Mouse (Mus musculus) embryonic stem cell, embryonic (primary cell): ENCODE data around the gene Gabbr2.

Experiments used
- CTCF ChIA-PET, 4 experiments: fragments of 300-600 bp in 2 of 4; fragments of 350-600 bp in 2 of 4; sonication (Branson Sonifier 250); formaldehyde crosslinking; loops; one replicate each; lab custom pipeline; 2022; ENCODE audit warnings: inconsistent platforms in 2 of 4; lab: Charles Lee
- POLR2A ChIA-PET, 4 experiments: fragments of 300-600 bp in 2 of 4; fragments of 350-600 bp in 2 of 4; sonication (Branson Sonifier 250); formaldehyde crosslinking; loops; one replicate each; lab custom pipeline; 2022; ENCODE audit warnings: antibody characterized with exemption in 4 of 4, inconsistent platforms in 1 of 4; lab: Charles Lee

The Gabbr2 gene

DNA sequence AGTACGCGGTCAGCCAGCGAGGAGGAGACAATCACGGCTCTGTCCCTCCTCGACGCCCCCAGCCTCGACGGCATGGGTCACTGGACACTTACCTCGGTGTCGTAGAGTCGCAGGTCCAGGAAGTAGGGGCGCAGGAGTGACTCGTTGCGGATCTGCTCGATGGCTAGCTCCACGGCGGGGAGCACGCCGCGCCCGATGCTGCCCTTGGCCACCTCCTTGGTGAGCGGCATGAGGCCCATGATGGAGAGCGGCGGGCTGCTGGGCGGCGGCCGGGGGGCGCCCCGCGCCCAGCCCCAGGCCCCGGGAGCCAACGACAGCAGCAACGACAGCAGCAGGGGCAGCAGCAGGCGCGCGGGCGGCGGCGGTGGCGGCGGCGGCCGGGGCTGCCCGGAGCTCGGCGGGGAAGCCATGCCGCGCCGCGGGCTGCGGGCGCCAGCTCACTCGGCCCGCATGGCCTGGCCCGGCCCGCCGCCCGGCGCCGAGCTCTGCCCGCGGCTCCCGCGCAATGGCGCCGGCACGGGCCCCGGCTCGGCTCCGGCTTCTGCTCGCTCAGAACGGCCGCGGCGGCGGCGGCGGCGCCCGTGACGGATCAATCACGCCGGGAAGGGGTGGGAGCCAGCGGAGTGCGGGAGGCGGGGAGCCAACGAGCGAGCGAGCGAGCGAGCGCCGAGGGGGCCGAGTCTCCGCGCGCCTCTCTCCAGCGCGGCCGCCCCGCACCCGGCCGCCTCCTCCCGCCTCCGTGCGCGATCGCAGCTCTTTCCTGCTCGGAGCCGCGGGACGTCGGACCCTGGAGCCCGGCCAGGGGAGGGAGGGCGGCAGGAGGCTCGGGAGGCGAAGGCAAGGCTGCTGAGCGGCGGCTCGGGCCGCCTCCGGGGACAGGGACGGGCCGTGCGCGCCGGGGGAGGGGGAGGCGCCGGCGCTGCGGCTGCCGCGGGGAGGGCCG is at the start of gene Gabbr2:
Gene Gabbr2 (minus strand): TSS at position 858 of the 943 bp plus-strand sequence.
- ChIA-PET CTCF (interaction anchor here in 2 of 4 experiments (1.0 to 1.7 kb wide), 8 partner anchors 8 to 301 kb away, joined by 3 to 14 read pairs (median 6); no protein-coding TSS in a partner anchor), POLR2A (interaction anchor here in 1 of 4 experiments (0.6 kb wide), 1 partner anchor 11 kb away, joined by 8 read pairs; no protein-coding TSS in a partner anchor)

DNA sequence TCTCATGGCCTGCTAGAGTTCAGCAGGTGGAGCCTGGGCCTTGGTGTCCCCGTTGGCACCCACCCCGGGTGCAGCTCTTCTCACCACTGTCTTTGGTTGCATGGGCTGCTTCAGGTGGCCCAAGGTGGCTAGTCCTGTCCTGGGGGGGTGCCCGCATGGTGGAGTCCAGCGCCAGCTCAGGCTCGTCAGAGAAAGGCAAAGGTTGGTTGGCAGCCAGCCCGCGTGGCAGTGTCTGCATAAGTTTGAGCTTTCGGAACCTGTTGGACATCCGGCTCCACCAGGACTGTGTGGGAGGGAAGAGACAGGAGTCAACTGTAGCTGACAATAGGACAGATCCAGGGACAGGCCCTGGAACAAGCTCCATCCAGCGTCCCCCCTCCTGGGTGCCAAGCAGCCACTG is 47.9 kb upstream of the Gabbr2 start:
- ChIA-PET POLR2A (interaction anchor here in 1 of 4 experiments (0.9 to 1.3 kb wide), 2 partner anchors 15 to 17 kb away, joined by 3 read pairs; partner anchors contain the start of gene Anks6), CTCF (interaction anchor here in 2 of 4 experiments (0.6 to 1.3 kb wide), 3 partner anchors 9 to 375 kb away, joined by 3 to 5 read pairs (median 5); no protein-coding TSS in a partner anchor)

DNA sequence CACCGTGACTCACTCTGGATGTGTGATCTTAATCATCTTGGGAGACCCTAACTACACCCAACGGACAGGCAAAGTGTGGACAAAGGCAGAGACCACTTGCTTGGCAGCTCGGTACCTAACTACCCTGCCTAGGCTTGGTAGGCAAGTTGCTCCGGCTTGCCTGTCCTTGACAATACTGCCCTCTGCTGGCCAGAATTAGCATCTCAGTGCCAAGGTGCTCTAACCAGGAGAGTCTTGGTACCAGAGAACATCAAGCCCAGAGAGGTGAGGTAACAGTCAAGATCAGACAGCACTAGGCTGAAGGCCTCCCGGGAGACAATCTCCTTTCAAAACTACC is 45.6 kb upstream of the Gabbr2 start:
- ChIA-PET CTCF (interaction anchor here (0.5 to 3.2 kb wide), 27 partner anchors 10 to 530 kb away, joined by 3 to 14 read pairs (median 4); no protein-coding TSS in a partner anchor), POLR2A (interaction anchor here in 3 of 4 experiments (0.6 to 1.0 kb wide), 3 partner anchors 9 to 1046 kb away, joined by 3 to 6 read pairs (median 3); no protein-coding TSS in a partner anchor)

DNA sequence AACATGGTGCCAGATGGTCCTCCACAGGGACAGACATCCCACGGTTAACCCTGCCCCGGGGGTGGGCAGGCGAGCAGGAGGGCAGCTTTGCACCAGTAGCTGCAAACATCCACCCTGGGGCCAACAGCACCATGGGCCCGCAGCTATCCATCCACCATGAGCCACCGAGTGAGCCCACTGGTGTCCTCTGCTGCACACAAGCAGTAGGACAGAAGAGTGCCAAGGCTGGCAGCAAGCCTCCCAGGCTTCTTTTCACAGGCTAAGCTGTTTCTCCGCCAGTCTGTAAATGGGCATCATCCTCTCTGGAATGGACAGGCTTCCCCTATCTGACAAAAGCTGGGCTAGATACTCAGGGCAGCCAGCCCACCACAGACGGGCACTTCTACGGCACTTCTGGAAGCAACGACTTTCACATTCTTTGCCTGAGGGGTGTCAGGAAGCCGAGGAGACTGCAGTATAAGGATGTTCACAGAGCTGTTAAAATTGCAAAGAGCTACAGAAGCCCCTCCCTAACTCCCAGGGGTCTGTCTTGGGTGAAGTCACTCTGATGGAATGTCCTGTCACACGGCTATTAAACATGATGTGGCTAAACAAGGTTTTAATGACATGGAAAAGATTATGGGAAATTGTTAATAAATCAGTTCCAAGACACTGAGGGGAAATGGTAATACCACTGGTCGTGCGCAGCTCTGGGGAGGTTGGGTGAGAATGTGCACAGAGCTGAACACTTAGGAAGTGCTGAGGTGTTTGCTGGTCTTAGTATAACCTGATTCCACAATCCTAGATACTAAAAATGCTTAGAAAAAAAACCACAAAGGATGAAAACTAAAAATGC is 45.0 kb upstream of the Gabbr2 start:
- POLR2A ChIA-PET: interaction anchor here in 2 of 4 experiments (0.8 to 1.0 kb wide), 3 partner anchors 10 to 263 kb away, joined by 3 to 4 read pairs (median 3); no protein-coding TSS in a partner anchor
- CTCF ChIA-PET: interaction anchor here (0.5 to 3.2 kb wide), 30 partner anchors 11 to 529 kb away, joined by 3 to 14 read pairs (median 4); no protein-coding TSS in a partner anchor

DNA sequence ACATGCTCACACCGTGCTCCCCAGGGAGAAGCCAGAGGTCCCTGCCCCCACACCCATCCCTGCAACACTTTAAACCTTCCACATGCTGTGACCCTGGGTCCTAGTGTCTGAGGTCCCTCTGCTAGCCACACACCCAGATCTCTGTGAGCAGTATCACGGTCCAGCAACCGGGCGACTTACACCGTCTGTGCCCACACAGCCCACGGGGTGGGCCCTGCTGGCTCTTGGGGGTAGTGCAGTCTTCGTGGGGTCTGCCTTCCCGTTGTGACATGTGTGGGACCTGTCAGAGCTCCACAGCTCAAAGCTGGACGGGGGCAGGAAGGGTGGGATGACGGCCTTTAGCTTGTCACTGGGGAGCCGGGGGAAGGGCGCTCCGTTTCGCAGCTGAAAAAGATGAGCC is 43.9 kb upstream of the Gabbr2 start:
- CTCF ChIA-PET: interaction anchor here (0.7 to 2.9 kb wide), 12 partner anchors 11 to 424 kb away, joined by 3 to 11 read pairs (median 6); no protein-coding TSS in a partner anchor

DNA sequence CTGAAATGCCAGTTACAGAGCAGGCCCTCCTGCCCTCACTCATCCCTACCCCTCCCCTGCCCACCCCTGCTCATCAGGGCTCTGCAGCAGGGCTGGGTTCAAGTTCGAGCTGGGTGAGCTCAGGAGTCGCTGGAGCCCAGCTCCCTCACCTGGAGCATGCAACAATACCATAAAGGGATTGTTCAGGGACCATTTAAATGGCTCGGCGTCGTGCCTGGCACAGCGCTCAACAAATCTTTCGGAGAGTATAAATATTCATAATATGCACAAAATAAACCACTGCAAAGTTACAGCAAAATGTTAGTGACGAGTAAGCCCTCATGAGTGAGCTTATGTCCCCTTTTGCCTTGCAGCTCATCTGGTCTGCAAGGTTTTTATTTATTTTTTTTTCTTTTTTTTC is 40.5 kb upstream of the Gabbr2 start:
- CTCF ChIA-PET: interaction anchor here in 2 of 4 experiments (0.8 to 1.0 kb wide), 2 partner anchors 18 to 90 kb away, joined by 3 read pairs; no protein-coding TSS in a partner anchor
- POLR2A ChIA-PET: no interaction called here

More for the DNA sequence above, 43.9 kb upstream of the Gabbr2 start:
- POLR2A ChIA-PET: no interaction called here

DNA sequence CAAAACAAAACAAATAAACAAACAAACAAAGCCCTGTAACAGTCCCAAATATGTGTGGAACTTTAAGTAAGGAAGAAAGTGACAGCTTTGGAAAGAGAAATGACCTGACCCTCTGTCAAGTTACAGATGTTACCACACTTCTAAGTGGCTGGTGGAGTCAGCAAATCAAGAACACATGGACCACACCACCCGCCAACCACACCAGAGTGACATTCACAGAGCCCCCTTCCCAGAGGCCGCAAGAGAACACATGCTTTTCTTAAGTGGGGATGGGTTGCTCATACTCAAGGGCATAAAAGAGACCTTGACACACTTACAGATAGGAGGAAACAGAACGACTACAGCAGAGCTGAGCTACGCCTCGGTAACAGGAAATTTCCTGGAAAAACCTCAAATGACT is 37.1 kb upstream of the Gabbr2 start:
- ChIA-PET POLR2A (no interaction called here), CTCF (no interaction called here)

DNA sequence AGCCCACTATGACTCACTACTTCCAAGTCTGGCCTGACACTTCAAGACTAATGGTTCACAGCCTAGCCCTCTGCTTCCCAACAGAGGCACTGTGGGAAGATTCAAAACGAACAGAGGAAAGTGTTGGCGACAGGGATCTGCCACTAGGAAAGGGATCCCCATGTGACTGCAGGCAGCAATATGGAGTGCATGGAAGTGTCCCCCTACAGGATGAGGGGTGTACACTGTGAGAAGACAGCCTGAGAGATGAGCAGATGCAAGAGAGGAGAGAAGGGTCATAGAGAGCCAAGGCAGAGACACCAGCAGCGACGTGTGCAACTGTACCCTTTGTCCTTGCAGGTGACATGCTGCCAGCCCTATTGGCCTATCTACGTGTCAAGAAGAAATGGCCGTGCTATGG is 32.3 kb upstream of the Gabbr2 start:
- POLR2A ChIA-PET: interaction anchor here in 1 of 4 experiments (1.6 kb wide), 1 partner anchor 16 kb away, joined by 3 read pairs; no protein-coding TSS in a partner anchor
- CTCF ChIA-PET: interaction anchor here in 1 of 4 experiments (2.2 kb wide), 1 partner anchor 14 kb away, joined by 9 read pairs; no protein-coding TSS in a partner anchor

DNA sequence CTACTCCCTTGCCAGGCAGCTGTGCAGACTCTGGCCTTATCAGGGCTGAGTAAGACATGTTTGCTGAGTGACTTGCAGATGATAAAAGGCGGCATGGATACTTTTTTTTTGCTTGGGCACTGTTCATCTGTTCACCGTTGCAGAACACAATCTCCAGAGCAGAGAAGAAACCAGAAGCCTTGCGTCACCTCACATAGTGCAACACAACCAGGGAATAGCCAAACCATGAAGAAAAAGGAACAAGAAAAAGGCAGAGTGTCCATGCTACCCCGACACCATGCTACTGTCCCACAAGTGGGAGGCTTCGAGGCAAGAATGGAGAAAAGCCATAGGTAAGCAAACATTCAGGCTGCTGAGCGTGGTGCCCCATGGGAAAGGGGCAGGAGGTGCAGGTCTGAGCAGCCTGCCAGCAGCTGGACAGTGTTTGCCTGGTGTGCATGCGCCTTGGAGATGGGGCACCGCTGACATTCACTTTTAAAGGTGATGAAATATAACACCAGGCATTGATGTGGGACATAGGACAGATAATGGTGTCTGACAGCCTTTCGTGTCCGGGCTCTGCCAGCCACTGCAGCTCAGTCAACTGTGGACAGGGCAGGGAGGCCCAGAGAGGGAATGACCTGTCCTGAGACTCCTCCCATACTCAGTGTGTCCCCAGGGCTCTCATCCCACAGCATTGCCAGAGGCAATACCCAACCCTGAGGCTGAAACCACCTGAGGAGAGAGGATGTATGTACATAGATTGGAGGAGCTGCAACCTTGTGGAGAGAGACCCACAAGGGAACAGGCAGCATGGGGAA is 31.3 kb upstream of the Gabbr2 start:
- CTCF ChIA-PET: interaction anchor here in 1 of 4 experiments (1.0 to 2.2 kb wide), 2 partner anchors 15 to 242 kb away, joined by 3 to 9 read pairs; no protein-coding TSS in a partner anchor
- POLR2A ChIA-PET: no interaction called here

DNA sequence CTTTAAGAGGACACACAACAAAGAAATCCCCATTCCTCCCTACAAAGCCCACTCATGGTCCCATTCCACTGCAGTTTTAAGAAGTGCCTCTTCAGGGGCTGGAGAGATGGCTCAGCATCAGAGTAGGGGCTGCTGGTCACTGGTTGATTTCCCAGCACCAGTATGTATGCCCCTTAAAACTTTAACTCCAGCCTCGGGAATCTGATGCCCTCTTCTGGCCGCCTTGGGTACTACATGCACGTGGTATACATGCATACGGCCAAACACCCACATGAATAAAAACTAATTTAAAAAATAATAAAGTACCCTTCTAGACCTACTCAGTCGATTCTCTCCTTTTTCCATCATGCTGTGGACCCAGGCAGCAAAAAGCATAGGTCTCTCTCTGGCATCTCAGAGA is 28.9 kb upstream of the Gabbr2 start:
- CTCF ChIA-PET: interaction anchor here (0.8 to 2.9 kb wide), 14 partner anchors 10 to 751 kb away, joined by 3 to 13 read pairs (median 4); no protein-coding TSS in a partner anchor
- POLR2A ChIA-PET: no interaction called here

DNA sequence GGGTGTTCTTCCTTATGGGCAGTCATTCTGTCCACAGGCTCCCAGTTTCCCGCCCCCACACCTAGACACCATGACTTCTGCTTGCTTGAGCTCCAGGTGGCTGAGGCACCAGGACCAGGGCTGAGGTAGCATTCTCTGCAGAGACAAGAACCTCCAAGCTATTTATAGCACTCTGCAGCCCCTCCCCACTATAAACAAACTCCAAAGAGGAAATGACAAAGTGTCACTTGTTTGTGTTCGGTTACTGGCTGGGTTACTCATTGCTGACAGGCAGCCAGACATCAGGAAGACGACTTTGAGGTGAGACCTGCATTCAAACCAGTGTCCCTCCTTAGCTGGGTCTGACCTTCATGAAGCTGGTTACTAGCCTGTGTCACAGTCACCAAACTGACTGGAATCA is 23.5 kb upstream of the Gabbr2 start:
- CTCF ChIA-PET: interaction anchor here in 1 of 4 experiments (1.6 kb wide), 2 partner anchors 22 to 295 kb away, joined by 3 to 6 read pairs; no protein-coding TSS in a partner anchor
- POLR2A ChIA-PET: no interaction called here

DNA sequence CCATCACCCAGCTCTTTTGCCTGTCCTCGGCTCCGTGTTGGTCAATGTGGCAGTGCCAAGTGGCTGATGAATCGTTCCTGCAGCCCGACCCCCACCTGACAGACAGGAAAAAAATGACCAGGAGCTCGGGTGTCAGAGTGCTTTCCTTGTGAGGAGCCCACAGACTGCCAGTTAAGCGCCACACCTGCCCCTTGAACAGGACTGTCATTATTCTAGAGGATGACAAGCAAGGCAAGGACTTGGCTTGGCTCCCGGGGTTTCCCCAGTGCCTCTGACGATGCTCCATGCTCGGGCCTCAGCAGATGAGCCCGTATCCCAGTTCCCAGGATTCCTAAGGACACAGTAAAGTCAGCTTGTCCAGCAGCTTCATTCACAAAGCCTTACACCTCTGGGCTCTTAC is 20.8 kb upstream of the Gabbr2 start:
- CTCF ChIA-PET: interaction anchor here in 1 of 4 experiments (0.7 kb wide), 1 partner anchor 284 kb away, joined by 3 read pairs; no protein-coding TSS in a partner anchor

DNA sequence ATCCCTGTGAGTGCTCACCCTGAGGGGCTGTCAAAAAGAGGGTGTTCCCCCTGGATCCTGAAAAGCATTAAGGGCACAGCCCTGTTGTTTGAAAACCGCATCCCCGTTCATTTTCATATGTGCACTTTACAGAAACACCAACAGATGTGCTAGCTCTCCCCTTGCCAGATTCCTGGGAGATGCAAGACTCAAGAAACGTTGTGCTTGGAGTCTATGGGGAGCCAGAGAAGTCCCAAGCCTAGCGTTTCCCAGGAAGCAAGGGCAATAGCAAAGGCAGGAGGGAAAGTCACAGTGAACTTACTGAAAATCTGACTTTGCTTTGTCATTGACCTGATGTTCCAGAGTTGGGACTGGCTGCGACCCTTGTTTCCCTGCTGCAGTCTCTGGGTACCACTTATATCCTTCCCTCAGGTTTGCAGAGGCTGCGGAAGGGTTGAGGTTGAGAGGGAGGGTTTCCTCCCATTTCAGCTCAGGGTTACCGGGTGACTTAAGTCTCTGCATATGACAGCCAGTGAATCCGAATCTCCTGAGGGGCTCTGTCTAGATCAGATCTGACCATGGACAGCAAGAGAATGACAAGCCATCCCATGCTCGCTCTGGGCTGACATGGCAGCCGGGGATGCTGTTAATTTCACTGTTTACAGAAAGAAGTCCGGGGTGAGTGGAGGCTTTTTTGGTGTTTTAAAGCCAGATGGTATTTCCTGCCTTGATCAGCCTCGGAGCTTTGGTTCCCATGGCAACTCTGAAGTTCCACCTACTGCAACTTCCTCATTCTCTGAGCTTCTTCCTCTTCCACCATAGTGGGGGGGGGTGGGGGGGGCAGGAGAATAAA is 18.9 kb upstream of the Gabbr2 start:
- CTCF ChIA-PET: interaction anchor here in 1 of 4 experiments (0.8 kb wide), 1 partner anchor 240 kb away, joined by 3 read pairs; no protein-coding TSS in a partner anchor
- POLR2A ChIA-PET: interaction anchor here in 2 of 4 experiments (0.5 to 0.7 kb wide), 2 partner anchors 32 to 600 kb away, joined by 3 read pairs; no protein-coding TSS in a partner anchor

More for the DNA sequence above, 20.8 kb upstream of the Gabbr2 start:
- POLR2A ChIA-PET: interaction anchor here in 1 of 4 experiments (0.6 kb wide), 1 partner anchor 54 kb away, joined by 4 read pairs; no protein-coding TSS in a partner anchor

DNA sequence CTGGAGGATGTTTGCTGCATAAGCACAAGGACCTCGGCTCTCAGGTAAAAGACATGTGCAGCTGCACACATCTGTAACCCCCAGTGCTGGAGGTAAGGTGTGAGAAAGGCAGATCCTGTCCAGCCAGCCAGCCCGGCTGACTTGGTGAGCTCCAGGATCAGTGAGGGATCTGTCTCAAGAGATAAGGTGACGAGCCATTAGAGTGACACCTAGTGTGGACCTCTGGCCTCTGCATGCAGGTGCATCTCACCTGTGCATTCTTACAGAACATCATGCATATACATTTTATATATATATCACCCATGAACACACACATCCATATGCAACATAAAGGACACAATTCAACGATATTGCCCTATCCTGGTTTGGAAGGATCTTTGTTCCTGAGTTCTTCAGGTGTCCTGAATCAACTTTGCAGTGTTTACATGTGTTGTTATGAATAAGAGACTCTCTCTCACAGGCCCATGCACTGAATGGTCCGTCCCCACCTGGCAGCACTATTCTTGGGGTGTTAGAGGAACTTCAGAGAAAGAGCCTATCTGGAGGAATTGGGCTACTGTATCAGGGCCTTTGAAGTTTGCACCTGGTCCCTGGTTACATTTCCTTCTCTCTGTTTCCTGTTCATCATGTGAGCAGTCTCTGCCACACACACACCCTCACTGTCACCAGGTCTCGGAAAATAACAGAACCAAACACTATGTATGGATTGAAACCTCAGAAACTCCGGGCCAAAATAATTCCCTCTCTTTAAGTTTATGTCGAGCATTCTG is 9.1 kb upstream of the Gabbr2 start:
- ChIA-PET POLR2A (interaction anchor here in 1 of 4 experiments (0.6 kb wide), 1 partner anchor 306 kb away, joined by 8 read pairs; no protein-coding TSS in a partner anchor), CTCF (interaction anchor here in 2 of 4 experiments (0.7 to 0.9 kb wide), 2 partner anchors 8 to 525 kb away, joined by 3 read pairs; no protein-coding TSS in a partner anchor)

DNA sequence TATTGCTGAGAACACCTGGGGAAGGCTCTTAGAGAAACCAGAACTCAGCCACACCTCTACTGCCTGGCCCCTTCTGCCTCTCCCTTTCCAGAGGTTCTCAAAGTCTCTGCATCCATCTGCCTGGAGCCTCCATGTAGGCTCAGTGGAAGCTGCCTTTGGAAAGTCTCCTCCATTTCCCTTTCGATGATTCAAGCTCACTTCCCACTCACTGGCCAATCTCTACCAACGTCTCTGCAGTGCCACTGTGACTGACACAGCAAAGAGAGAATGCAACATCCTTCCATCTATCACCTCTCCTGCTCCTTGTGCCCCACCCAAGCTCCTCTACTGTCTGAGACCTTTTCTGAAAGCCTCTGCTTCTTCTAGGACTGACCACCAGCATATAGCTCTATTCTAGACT is 6.3 kb upstream of the Gabbr2 start:
- ChIA-PET CTCF (interaction anchor here in 3 of 4 experiments (0.6 to 1.5 kb wide), 5 partner anchors 8 to 777 kb away, joined by 3 to 6 read pairs (median 3); no protein-coding TSS in a partner anchor), POLR2A (no interaction called here)
